Mouse (Mus musculus): ENCODE measurements at regions not wholly inside any gene's neighbourhood (a gene's known extent, or its start where the extent isn't known, plus 50 kb on each side); places are given as distances from the start of the nearest gene placed in this dataset.

- Histone ChIP-seq H3K27ac (no peak overlapping the region), H3K27me3 (no peaks in the 10 kb centered on the region), H3K4me2 (no peak overlapping the region), H3K4me3 (replicated peaks) (no peak overlapping the region), H3K4me1 (no peaks in the 10 kb centered on the region), H3K9ac (no peak overlapping the region), H3K36me3 (replicated peaks) (no peaks in the 10 kb centered on the region), H3K9me3 (no peaks in the 10 kb centered on the region)
- 81% methylated on average over 9 of the region's 9 CpGs for WGBS
- no peak for ATAC-seq (ENCODE audit: low FRiP score)
Observed at GRCm38 (mm10) chr11:23201701-23202449, 54.0 kb upstream of the Xpo1 start.

GRCm38 (mm10) chr11:23203566-23203965, 52.3 kb upstream of the Xpo1 start:
- ATAC-seq (ENCODE audit: low FRiP score) = no peak
- Histone ChIP-seq H3K27ac (no peak overlapping the region), H3K27me3 (no peaks in the 10 kb centered on the region), H3K4me1 (no peaks in the 10 kb centered on the region), H3K4me2 (no peak overlapping the region), H3K36me3 (replicated peaks) (no peaks in the 10 kb centered on the region), H3K4me3 (replicated peaks) (no peak overlapping the region), H3K9me3 (no peaks in the 10 kb centered on the region), H3K9ac (no peak overlapping the region)
- 90% methylated on average over 14 of the region's 14 CpGs for WGBS

GRCm38 (mm10) chr11:23204041-23204440, 51.8 kb upstream of the Xpo1 start:
- Histone ChIP-seq H3K27ac (no peak overlapping the region), H3K4me2 (no peak overlapping the region), H3K4me1 (no peaks in the 10 kb centered on the region), H3K9ac (no peak overlapping the region), H3K9me3 (no peaks in the 10 kb centered on the region), H3K27me3 (no peaks in the 10 kb centered on the region), H3K4me3 (replicated peaks) (no peak overlapping the region), H3K36me3 (replicated peaks) (no peaks in the 10 kb centered on the region)
- WGBS = 79% methylated on average over 12 of the region's 12 CpGs
- no peak for ATAC-seq (ENCODE audit: low FRiP score)

Data from forebrain, embryonic 12.5 days (tissue).